Mouse (Mus musculus) CD4-positive helper T cell, adult 2 months (primary cell): ENCODE data around the gene Vstm5.
"Not testable (repeated sequence)": the region's sequence is repeated elsewhere in the genome, so short reads cannot be mapped to it uniquely, and the experiment has no call there.

Experiments used
- DNase-seq: peaks from one replicate; pipeline ENCODE4 v3.0.0-alpha.2; 2012; ENCODE audit warnings: low read depth, missing footprints, low spot score

Gene Vstm5

DNA sequence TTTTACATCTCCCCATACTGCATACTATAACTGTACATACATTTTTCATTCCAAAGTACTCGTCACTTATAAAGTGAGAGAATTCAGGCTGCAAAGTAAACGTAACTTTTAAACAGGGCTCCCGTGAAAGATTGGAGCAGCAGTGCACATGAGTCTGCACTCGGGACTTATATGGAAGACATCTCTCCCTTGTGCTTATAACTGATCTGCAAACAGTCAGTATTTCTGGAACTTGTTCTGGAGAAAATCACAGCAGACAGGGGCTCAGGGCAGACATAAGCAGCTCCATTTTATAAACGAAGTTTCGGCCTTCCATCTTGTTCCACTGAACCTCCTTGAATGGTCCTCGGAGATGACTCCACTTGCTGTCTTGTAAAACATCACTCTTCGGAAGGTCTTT is 23.1 kb downstream of the Vstm5 start:
- DNase-seq: no peak

DNA sequence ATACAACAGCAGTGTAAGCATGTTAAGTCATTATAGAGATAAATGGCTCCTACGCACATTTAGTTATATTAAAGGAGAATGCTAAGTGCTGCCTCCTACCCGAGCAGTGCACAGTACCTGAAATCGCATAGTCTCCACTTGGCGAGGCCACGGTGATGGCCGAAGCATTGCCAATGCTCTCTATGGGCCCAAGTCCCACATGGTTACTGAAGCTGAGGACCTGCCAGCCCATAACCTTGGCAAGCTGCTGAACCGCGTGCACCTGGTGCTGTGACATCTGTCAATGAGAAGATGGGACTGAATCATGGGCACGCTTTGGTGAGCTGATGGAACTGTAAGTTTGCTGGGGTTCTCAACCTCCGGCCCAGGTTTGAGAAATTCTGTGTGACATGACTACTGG is 24.6 kb downstream of the Vstm5 start:
- no peak for DNase-seq

DNA sequence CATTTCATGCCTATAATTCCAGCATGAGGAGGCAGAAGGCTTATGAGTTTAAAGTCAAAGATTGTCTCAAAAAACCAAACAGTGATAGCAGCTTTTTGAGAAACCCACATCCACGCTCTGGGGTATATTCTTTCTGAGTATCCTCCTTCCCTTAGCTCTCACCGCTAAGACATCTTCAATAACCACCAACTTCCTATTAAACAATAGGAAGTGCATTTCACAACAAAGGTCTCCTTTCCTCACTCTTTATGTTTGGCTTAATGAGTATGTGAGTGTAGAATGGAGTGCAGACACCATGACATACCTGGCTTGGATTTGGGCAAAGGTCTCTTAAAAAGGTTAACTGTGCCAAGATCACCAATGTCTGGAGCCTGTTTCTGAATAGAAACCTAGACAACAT is 35.1 kb downstream of the Vstm5 start:
- DNase-seq: no peak

DNA sequence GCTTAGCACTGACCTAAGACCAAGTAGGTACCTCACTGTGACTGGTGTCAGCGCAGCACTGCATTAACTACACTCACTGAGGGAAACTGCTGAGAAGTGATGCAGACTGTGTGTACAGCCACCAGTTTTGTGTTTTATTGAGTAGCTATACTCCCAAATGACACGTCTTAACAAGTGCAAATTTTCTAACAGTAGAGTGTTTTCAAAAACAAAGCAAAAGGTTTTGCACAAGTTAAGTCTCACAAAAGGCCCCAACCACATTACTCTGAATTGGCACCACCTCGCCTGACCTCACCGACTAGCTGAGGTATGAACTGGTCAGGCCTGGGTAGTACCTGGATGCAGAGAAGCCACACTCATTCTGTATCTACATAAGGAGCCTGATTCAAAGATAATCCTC is 38.0 kb downstream of the Vstm5 start:
- DNase-seq: no peak

DNA sequence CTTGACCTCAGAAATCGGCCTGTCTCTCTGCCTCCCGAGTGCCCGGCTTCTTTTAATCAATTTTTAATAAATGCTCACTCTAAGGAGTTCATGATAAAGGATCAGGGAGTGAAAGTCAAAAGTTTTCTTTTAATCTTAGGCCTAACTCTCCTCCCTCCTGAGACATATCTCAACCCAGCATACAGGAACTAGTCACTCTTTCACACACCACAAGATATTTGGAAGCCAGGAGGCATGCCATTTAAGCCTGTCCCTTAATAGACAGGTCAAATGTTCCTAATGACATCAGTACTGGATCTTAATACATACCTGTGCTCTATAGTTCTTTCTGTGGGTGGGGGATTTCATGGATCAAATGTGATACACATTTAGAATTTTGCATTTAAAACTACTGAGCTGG is 39.5 kb downstream of the Vstm5 start:
- no peak for DNase-seq

GRCm38 (mm10) chr9:15279139-15279648 is 40.3 kb downstream of the Vstm5 start:
- peak; percentile 14 for DNase-seq

GRCm38 (mm10) chr9:15279649-15280490 is 41.0 kb downstream of the Vstm5 start, which contains the start of gene Med17:
Med17 (minus strand) TSS chr9:15279931.
- DNase-seq: peak; percentile 94

GRCm38 (mm10) chr9:15280491-15280879 is 41.6 kb downstream of the Vstm5 start:
- no peak for DNase-seq

DNA sequence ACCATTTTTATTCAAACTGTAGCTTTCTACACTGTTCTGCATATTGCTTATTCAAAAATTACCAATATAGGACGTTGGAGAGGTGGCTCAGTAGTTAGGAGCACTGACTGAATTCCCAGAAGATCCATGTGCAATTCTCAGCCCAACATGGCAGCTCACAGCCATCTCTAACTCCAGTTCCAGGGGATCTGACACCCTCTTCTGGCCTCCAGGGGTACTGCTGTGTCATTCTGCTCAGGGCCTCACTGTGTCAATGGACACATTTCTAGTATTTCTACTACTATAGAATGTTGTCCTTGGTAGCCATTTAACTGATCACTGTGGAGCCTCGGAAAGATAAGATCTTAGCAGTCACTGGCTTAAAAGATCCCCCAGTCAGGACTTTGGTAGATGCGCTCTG is 46.6 kb downstream of the Vstm5 start:
- DNase-seq: peak; percentile 34

- no peak for DNase-seq
These were observed 49.0 kb downstream of the Vstm5 start for GRCm38 (mm10) chr9:15287846-15288245.

- DNase-seq: no peak
These were observed 49.6 kb downstream of the Vstm5 start for GRCm38 (mm10) chr9:15288402-15288801.

- DNase-seq: no peak
These were observed 50.4 kb downstream of the Vstm5 start for GRCm38 (mm10) chr9:15289251-15289650.

GRCm38 (mm10) chr9:15297112-15297511 is 58.3 kb downstream of the Vstm5 start:
- DNase-seq: no peak

DNA sequence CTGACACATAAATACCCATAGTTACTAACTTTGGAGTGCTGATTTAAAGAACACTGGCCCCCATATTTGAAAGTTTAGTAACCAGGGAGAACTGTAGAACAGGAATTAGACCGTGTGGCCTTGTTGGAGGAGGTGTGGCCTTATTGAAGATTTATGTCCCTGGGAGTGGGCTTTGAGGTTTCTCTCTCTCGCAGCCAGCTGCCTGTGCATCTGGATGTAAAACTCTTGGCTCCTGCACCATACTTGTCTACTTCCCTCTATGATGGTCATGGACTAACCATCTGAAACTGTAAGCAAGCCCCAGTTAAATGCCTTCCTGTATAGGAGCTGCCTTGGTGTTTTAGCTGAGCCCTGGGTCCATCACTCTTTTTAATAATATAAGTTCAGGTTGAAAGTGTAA is 59.6 kb downstream of the Vstm5 start:
- DNase-seq: no peak

DNA sequence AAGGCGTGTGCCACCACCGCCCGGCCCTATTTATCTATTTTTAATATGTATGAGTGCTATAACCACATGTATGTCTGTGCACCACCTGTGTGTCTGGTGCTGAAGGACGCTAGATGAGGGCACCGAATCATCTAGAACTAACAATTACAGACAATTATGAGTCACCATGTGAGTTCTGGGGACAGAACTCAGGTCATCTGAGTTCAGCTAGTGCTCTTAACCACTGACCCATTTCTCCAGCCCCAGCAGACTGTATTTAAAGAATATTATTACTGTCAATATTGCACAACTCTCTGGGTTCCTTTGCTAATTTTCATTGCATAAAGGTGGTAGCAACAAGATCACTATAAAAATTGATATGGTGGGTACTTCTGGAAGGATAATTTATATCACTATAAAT is 61.2 kb downstream of the Vstm5 start:
- no peak for DNase-seq

- no peak for DNase-seq
These were observed 62.6 kb downstream of the Vstm5 start for GRCm38 (mm10) chr9:15301399-15301798.

DNA sequence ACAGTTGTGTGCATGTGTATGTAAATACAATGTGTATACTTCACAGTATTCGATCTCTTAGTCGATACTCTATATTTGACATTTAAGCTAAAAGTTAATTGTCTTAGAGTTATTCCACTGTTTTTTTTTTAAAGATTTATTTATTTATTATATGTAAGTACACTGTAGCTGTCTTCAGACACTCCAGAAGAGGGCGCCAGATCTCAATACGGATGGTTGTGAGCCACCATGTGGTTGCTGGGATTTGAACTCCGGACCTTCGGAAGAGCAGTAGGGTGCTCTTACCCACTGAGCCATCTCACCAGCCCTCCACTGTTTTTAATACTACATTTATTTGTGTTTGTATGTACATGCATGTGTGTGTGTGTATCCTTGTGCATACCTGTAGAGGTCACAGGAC is 63.2 kb downstream of the Vstm5 start:
- not testable (repeated sequence) for DNase-seq

GRCm38 (mm10) chr9:15302881-15303280 is 64.0 kb downstream of the Vstm5 start:
- DNase-seq: no peak

DNA sequence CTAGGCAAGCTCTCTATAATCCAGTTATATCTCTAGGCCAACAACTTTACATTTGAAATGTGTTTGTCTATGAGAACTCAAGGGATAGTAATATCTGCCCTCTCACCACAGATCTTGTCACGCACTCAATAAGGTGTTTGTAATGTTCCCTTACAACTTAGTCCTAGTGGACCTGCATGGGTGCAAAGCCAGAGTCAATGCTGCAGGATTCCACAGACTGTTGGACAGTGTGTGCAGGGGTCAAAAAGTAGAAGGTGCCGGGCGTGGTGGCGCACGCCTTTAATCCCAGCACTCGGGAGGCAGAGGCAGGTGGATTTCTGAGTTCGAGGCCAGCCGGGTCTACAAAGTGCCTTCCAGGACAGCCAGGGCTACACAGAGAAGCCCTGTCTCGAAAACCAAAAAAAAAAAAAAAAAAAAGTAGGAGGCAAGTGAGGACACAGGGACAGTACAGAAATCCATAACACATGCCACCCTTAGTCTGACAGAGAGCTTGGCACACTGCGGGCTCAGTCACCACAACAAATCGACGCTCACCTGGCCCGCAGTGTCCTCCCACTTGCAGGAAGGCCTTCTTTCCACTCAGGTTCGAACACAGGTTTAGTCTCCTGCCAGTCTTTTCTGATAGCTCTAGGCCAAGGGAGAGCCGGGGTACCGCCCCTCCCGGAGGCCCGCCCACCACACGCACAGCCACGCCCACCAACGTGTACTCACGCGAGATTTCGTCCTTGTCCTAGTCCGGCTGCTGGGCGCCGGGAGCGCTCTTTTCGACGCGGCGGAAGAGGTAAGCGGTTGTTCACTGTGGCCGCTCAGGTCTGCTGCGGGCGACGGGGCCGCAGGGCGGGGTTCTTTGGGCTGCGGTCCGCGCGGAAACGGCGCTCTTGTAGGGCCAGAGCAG is 66.9 kb downstream of the Vstm5 start, which contains the start of gene Taf1d:
TSS of gene Taf1d (plus strand) at position 712 of the 895 bp plus-strand sequence.
- DNase-seq: peak; percentile 96

DNA sequence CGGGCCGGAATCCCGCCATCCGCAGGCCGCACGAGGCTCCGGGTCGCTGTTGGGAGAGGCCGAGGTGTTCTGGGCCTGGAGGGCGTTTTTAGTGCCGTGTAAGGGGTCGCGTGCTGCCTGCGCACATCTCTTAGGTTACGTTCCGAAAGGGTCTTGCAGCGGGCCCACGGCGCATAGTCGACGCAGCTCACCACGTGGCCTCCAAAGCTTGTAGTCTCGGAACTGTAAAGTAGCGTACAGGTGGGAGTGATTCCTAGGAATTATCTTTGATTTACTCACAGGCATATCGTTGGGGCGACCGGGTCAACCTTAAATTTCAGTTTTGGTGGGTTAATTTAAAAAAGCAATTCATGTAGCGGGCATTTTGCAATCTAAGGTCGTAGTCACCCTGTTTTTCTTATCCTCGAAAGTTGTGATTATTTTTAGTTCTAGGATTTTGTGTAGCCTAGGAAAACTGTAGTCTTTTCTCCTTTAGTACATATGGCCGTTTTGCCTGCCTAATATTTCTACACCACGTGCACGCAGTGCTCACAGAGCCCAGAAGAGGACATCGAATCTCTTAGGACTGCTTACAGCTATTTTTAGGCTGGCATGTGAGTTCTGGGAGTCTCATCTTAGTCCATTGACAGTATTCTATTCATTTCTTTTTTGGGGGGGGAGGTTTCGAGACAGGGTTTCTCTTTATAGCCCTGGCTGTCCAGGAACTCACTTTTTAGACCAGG is 67.7 kb downstream of the Vstm5 start, which contains the start of gene 4931406C07Rik:
TSS of gene 4931406C07Rik (minus strand) at position 51 of the 722 bp plus-strand sequence.
- peak; percentile 22 for DNase-seq

DNA sequence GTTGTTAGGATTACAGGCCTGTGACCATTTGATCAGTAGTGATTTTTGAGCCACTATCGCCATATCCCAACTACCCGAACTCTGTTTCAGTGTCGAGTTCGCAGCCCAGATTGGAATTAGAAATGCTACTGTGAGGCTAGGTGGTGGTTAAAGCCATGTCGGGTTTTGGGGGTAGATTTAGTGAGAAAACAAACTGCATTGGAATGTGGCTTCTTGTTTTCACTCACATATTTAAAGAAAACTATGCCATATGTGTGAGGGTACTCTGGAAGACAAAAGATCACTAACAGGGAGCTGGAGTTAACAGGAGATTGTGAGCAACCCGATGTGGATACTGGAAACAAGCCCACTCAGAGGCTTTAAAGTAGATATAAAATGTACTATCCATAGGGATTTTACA is 68.4 kb downstream of the Vstm5 start:
- DNase-seq: no peak
